Mouse (Mus musculus) forebrain, postnatal 0 days (tissue): ENCODE results near the gene Amn. TPM values are rescaled to one million over a fixed set of nuclear protein-coding genes. Genes with fewer than 3 reads are reported as not detected.

ENCODE experiments used
- ATAC-seq: fragments of 200-750 bp; cut with Nextera tagmentation; 2 replicates; pipeline ENCODE4 v1.8.0; 2017; ENCODE audit warnings: mild to moderate bottlenecking, moderate library complexity
- DNase-seq: peaks from one replicate; pipeline ENCODE4 v3.0.0-alpha.2; 2015
- H3K27ac ChIP-seq: fragments of 300-500 bp; sonication (generic); 2 replicates; pipeline ENCODE4 v1.5.1; 2014; ENCODE audit warnings: low read depth, mild to moderate bottlenecking, antibody characterized with exemption, low read length, moderate library complexity, mixed read lengths
- H3K27me3 ChIP-seq: fragments of 300-500 bp; sonication (generic); 2 replicates; pipeline ENCODE4 v1.6.1; 2014; ENCODE audit warnings: mild to moderate bottlenecking, low read length, mixed read lengths; ENCODE audit not compliant: insufficient read depth
- H3K36me3 ChIP-seq: fragments of 300-500 bp; sonication (generic); 2 replicates; pipeline ENCODE4 v1.6.1; 2014; ENCODE audit warnings: mild to moderate bottlenecking, moderate library complexity; ENCODE audit not compliant: insufficient read depth
- H3K4me1 ChIP-seq: fragments of 300-500 bp; sonication (generic); 2 replicates; pipeline ENCODE4 v1.6.1; 2014; ENCODE audit warnings: antibody characterized with exemption; ENCODE audit not compliant: insufficient read depth
- H3K4me2 ChIP-seq: fragments of 300-500 bp; sonication (generic); 2 replicates; pipeline ENCODE4 v1.6.1; 2014; ENCODE audit warnings: low read depth, mild to moderate bottlenecking, moderate library complexity
- H3K4me3 ChIP-seq: fragments of 300-500 bp; sonication (generic); 2 replicates; pipeline ENCODE4 v1.5.1; 2014; ENCODE audit warnings: low read depth, low read length, mixed read lengths
- H3K9ac ChIP-seq: fragments of 300-500 bp; sonication (generic); 2 replicates; pipeline ENCODE4 v1.6.1; 2014; ENCODE audit warnings: mild to moderate bottlenecking
- H3K9me3 ChIP-seq: fragments of 300-500 bp; sonication (generic); 2 replicates; pipeline ENCODE4 v1.6.1; 2016; ENCODE audit warnings: low read length
- CTCF ChIP-seq: sonication (generic); IDR thresholded peaks from 2 replicates; pipeline ENCODE4 v1.5.1; 2016; ENCODE audit warnings: antibody characterized with exemption, control low read depth, low read depth
- WGBS: fragments of 180-500 bp; shearing (Covaris S2); extraction: QIAGEN DNeasy Blood & Tissue Kit; methylation state at CpG from one replicate; pipeline ENCODE4 v1.1.7; 2014; 5-methylcytosine and 5-hydroxymethylcytosine counted together
- polyA plus RNA-seq: library from polyadenylated mRNA; unstranded; fragments of >200 nt; fragmentation: Nextera tagmentation; extraction: Ambion mirVana; gene quantifications from 2 replicates; pipeline ENCODE4 v1.2.1, GENCODE M21; 2015
- total RNA-seq: library from RNA; depleted of rRNA; stranded (reverse); fragments of >200 nt; gene quantifications from 2 replicates; pipeline ENCODE4 v1.2.3, GENCODE M21; 2014

Amn gene
- total and polyA plus RNA-seq, 2 experiments from 2014 or later = 22.7 to 59.9 TPM

GRCm38 (mm10) chr12:111243733-111244132, 27.2 kb upstream of the Amn start:
- Histone ChIP-seq H3K36me3 (peaks cover 38% of the 10 kb centered on the region), H3K4me3 (no peak overlapping the region), H3K4me1 (no peaks in the 10 kb centered on the region), H3K9ac (no peak overlapping the region), H3K27ac (no peak overlapping the region), H3K4me2 (no peak overlapping the region), H3K9me3 (no peaks in the 10 kb centered on the region), H3K27me3 (no peaks in the 10 kb centered on the region)
- ATAC-seq = no peak
- WGBS = 89% methylated on average over 12 of the region's 12 CpGs
- no peak for DNase-seq
- no peak for TF ChIP-seq CTCF

DNA sequence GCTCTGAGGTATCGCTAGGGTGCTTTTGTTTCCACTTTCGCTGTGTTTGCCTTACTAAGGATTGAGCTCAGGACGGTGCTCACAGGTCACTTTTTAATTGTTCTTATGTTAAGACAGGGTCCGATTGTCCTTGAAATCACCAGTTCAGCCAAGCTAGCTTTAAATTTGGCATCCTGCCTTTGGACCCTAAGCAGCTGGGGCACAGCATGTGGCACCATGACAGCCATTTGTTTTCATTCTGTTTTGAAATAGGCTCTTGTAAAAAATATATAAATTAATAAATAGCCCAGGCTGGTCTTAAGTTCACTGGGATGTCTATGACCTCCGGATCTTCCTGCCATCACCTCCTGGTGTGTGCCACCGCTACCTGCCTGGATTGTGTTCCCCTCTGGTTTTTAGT, 25.8 kb upstream of the Amn start:
- Histone ChIP-seq H3K9ac (no peak overlapping the region), H3K27ac (no peak overlapping the region), H3K4me2 (no peak overlapping the region), H3K4me3 (no peak overlapping the region), H3K9me3 (no peaks in the 10 kb centered on the region), H3K27me3 (no peaks in the 10 kb centered on the region), H3K4me1 (no peaks in the 10 kb centered on the region), H3K36me3 (peaks cover 39% of the 10 kb centered on the region)
- DNase-seq (no peak), ATAC-seq (no peak)
- WGBS = 71% methylated on average over 6 of the region's 6 CpGs
- TF ChIP-seq CTCF = no peak

- WGBS = 94% methylated on average over 9 of the region's 9 CpGs
- no peak for DNase-seq
- no peaks in the 10 kb centered on the region for H3K9me3 ChIP-seq
- H3K9ac ChIP-seq = no peak overlapping the region
- no peak overlapping the region for H3K4me3 ChIP-seq
- H3K36me3 ChIP-seq = peaks cover 39% of the 10 kb centered on the region
- no peak for TF ChIP-seq CTCF
- no peak overlapping the region for H3K27ac ChIP-seq
- ATAC-seq = no peak
- H3K4me1 ChIP-seq = no peaks in the 10 kb centered on the region
- H3K4me2 ChIP-seq = no peak overlapping the region
- H3K27me3 ChIP-seq = no peaks in the 10 kb centered on the region
Measured at GRCm38 (mm10) chr12:111246808-111247464, 24.0 kb upstream of the Amn start.

GRCm38 (mm10) chr12:111249095-111249494, 21.8 kb upstream of the Amn start:
- H3K9ac ChIP-seq = no peak overlapping the region
- TF ChIP-seq CTCF = no peak; the same call in 1 of the 2 replicates
- H3K9me3 ChIP-seq = no peaks in the 10 kb centered on the region
- peaks cover 27% of the 10 kb centered on the region; the same call in 1 of the 2 replicates for H3K36me3 ChIP-seq
- no peak for DNase-seq
- no peak overlapping the region for H3K4me2 ChIP-seq
- no peak overlapping the region for H3K4me3 ChIP-seq
- no peak for ATAC-seq
- no peak overlapping the region for H3K27ac ChIP-seq
- H3K27me3 ChIP-seq = no peaks in the 10 kb centered on the region
- WGBS = 61% methylated on average over 3 of the region's 3 CpGs
- H3K4me1 ChIP-seq = no peaks in the 10 kb centered on the region

DNA sequence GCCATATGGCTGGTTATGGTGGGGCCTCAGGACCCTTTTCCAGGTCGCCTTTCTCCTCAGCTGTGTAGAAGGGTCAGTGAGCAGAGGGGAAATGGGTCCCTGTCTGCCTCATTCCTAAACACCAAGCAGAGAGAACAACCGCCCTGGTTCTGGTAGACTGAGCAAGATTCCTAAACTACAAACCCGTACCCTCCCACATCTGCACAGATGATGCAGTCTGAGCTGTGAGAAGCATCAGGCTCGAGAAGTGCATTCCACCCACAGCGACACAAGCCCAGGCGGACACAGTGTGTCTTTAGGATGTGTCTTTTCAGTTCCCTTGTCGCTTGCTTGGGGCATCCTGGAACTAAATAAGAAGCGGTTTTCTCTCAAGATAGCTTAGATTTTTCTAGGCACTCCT, 20.8 kb upstream of the Amn start:
- 0 out of 2 replicates have a peak overlapping the region, but pooled peaks have one; percentile 10 for H3K9ac ChIP-seq
- H3K4me1 ChIP-seq = no peaks in the 10 kb centered on the region
- ATAC-seq (no peak), DNase-seq (no peak)
- 80% methylated on average over 8 of the region's 8 CpGs for WGBS
- TF ChIP-seq CTCF = no peak
- H3K27ac ChIP-seq = no peak overlapping the region
- H3K36me3 ChIP-seq = peaks cover 20% of the 10 kb centered on the region
- H3K9me3 ChIP-seq = no peaks in the 10 kb centered on the region
- no peaks in the 10 kb centered on the region for H3K27me3 ChIP-seq
- H3K4me2 ChIP-seq = no peak overlapping the region
- H3K4me3 ChIP-seq = no peak overlapping the region

DNA sequence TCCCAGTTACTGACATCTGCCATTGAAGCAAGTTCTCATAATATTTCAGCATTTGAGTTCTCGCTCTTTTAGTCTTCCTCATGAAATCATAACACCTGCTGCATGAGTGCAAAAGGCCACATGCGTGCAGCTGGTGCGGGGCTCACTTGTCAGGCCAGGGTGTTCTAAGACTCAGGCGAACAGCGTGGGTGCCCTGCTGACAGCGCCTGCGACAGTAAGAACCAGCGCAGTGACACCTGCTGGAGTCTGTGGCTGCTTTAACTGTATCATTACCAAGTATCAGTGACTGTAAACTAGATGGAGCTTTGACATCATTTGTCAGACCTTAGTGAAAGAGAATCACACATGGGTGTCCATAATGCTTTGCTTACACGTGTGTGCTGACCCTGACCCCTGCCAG, 19.7 kb upstream of the Amn start:
- 58% methylated on average over 9 of the region's 9 CpGs for WGBS
- H3K36me3 ChIP-seq = peaks cover 15% of the 10 kb centered on the region
- DNase-seq = peak; percentile 54

GRCm38 (mm10) chr12:111263650-111264049, 7.2 kb upstream of the Amn start:
- Histone ChIP-seq H3K4me3 (no peak overlapping the region), H3K27ac (no peak overlapping the region), H3K9me3 (no peaks in the 10 kb centered on the region), H3K4me1 (no peaks in the 10 kb centered on the region), H3K4me2 (no peak overlapping the region), H3K27me3 (no peaks in the 10 kb centered on the region), H3K9ac (no peak overlapping the region), H3K36me3 (peaks cover 32% of the 10 kb centered on the region)
- 96% methylated on average over 16 of the region's 16 CpGs for WGBS
- ATAC-seq (no peak), DNase-seq (no peak)
- no peak for TF ChIP-seq CTCF

More for the DNA sequence above, 19.7 kb upstream of the Amn start:
- Histone ChIP-seq H3K9me3 (no peaks in the 10 kb centered on the region), H3K27ac (no peak overlapping the region), H3K9ac (no peak overlapping the region), H3K27me3 (no peaks in the 10 kb centered on the region), H3K4me1 (no peaks in the 10 kb centered on the region), H3K4me3 (no peak overlapping the region), H3K4me2 (no peak overlapping the region)
- TF ChIP-seq CTCF = peak; percentile 55
- no peak for ATAC-seq
